Mouse (Mus musculus) MEL (cell line): ENCODE measurements at regions not wholly inside any gene's neighbourhood (a gene's known extent, or its start where the extent isn't known, plus 50 kb on each side); places are given as distances from the start of the nearest gene placed in this dataset.

Experiments used
- CTCF ChIP-seq, 3 experiments: IDR thresholded peaks in 2 of 3; conservative IDR thresholded peaks in 1 of 3; 2 replicates each; pipeline ENCODE4 v1.5.1; 2011 to 2012; ENCODE audit warnings: low read length in 3 of 3, low read depth in 2 of 3, mild to moderate bottlenecking in 2 of 3, improper control_type of control experiment in 1 of 3, inconsistent platforms in 1 of 3, mixed read lengths in 1 of 3, moderate library complexity in 1 of 3; ENCODE audit not compliant: control insufficient read depth in 1 of 3, insufficient read depth in 1 of 3, poor library complexity in 1 of 3, severe bottlenecking in 1 of 3
- GATA1 ChIP-seq: IDR thresholded peaks from 2 replicates; pipeline ENCODE4 v1.6.1; 2011; ENCODE audit warnings: low read depth, low read length, improper control_type of control experiment
- JUND ChIP-seq: IDR thresholded peaks from 2 replicates; pipeline ENCODE4 v1.6.1; 2011; ENCODE audit warnings: low read depth, mild to moderate bottlenecking, improper control_type of control experiment, low read length
- MXI1 ChIP-seq: IDR thresholded peaks from 2 replicates; pipeline ENCODE4 v1.6.1; 2011; ENCODE audit warnings: mild to moderate bottlenecking, low read depth, low read length, improper control_type of control experiment
- POLR2A ChIP-seq, 2 experiments: IDR thresholded peaks; 2 replicates each; pipeline ENCODE4 v1.6.1; 2011 to 2012; ENCODE audit warnings: low read length in 2 of 2, mild to moderate bottlenecking in 2 of 2, control low read depth in 1 of 2, improper control_type of control experiment in 1 of 2, low read depth in 1 of 2, moderate library complexity in 1 of 2; ENCODE audit not compliant: control insufficient read depth in 1 of 2, insufficient read depth in 1 of 2, poor library complexity in 1 of 2
- POLR2AphosphoS2 ChIP-seq: IDR thresholded peaks from 2 replicates; pipeline ENCODE4 v1.6.1; 2011; ENCODE audit warnings: low read length, improper control_type of control experiment
- POLR2AphosphoS5 ChIP-seq: IDR thresholded peaks from 2 replicates; pipeline ENCODE4 v1.6.1; 2012; ENCODE audit warnings: low read depth, borderline replicate concordance, mild to moderate bottlenecking, inconsistent platforms, low read length, moderate library complexity, mixed read lengths
- ZC3H11A ChIP-seq: IDR thresholded peaks from 2 replicates; pipeline ENCODE4 v1.6.1; 2012; ENCODE audit warnings: low read depth, mild to moderate bottlenecking, inconsistent platforms, low read length, improper control_type of control experiment

DNA sequence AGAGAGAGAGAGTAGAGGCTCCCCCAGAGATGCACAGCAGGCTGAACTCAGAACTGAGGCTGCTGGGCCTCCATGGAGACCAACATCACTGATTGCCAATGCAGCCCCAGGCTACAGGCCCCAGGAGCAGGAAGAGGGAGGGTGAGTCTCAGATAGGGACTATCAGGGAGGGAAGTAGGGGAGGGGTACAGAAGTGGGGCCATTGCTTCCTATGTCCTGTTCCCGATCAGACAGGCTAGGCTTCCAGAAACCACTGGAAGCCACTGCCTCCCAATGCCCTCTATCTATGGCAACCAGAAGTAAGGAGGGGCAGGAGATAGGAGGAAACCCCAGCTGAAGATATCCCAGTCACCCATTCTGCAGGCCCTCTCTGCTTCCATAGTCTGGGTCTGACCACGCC lies 97.2 kb upstream of the Wnt4 start:
- TF ChIP-seq ZC3H11A (no peak), POLR2A (IDR thresholded peaks at IDR 0.05; ENCODE audit: control insufficient read depth in 1 of 2, insufficient read depth in 1 of 2, low read depth in 1 of 2, low read length in 2 of 2, poor library complexity in 1 of 2) (no peak), MXI1 (no peak), POLR2AphosphoS5 (no peak), CTCF (IDR thresholded peaks at IDR 0.05 in 2 of 3, conservative IDR thresholded peaks at IDR 0.05 in 1 of 3; ENCODE audit: control insufficient read depth in 1 of 3, insufficient read depth in 1 of 3, low read depth in 2 of 3, low read length in 3 of 3, poor library complexity in 1 of 3, severe bottlenecking in 1 of 3) (no peak), GATA1 (no peak), JUND (no peak), POLR2AphosphoS2 (no peak)
